Mouse (Mus musculus): ENCODE measurements at regions not wholly inside any gene's neighbourhood (a gene's known extent, or its start where the extent isn't known, plus 50 kb on each side); places are given as distances from the start of the nearest gene placed in this dataset.

- TF ChIP-seq EP300 (IDR thresholded peaks at IDR 0.05; ENCODE audit: insufficient read depth, low read depth, low read length) (no peak), CTCF (IDR thresholded peaks at IDR 0.05; ENCODE audit: low read depth, low read length) (no peak), POLR2A (IDR thresholded peaks at IDR 0.05; ENCODE audit: insufficient read depth, low read length) (no peak)
Measured at GRCm38 (mm10) chr13:112046247-112047211, 237.7 kb upstream of the Map3k1 start.

Data from ES-Bruce4 (cell line).